Mouse (Mus musculus): ENCODE measurements at regions not wholly inside any gene's neighbourhood (a gene's known extent, or its start where the extent isn't known, plus 50 kb on each side); places are given as distances from the start of the nearest gene placed in this dataset.

DNA sequence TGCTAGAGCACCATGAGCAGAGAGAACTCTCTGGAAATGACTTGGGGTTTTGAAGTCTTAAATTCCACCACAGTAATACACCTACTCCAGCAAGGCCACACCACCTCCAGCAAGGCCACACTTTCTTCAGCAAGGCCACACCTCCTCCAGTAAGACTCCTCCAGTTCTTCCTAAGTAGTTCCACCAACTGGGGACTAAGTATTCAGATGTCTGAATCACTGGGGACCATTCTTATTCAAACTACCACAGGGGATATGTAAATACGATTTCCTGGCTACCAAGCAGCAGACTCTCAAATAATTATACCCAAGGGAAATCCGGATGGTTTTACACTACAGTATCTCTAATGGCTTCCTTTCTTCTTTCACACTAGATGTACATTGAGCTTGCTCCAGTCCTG, 598.7 kb upstream of the Igfbp3 start:
- DNase-seq (ENCODE audit: low read depth, low spot score), result peak; percentile 64

GRCm38 (mm10) chr11:7809741-7810140, 596.0 kb upstream of the Igfbp3 start:
- DNase-seq (ENCODE audit: low read depth, low spot score), result no peak

DNA sequence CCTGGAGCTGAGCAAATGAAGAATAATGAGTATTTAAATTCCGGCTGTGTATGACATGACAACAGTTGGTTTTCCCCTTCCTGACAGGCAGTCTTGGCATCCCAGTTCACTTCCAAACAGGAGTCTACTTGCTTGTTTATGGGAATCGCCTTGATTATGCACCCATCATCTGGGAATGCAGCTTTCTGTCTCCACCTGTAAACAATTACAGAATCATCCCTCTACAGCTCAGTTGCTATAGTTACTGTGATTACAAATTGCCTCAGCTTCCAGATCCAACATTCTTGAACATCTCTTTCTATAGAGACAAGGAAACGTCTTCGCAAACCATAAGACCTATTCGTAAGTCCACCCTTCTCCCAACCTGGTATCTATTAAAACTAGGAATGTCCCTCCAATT, 582.6 kb upstream of the Igfbp3 start:
- no peak for DNase-seq (ENCODE audit: low read depth, low spot score)

DNA sequence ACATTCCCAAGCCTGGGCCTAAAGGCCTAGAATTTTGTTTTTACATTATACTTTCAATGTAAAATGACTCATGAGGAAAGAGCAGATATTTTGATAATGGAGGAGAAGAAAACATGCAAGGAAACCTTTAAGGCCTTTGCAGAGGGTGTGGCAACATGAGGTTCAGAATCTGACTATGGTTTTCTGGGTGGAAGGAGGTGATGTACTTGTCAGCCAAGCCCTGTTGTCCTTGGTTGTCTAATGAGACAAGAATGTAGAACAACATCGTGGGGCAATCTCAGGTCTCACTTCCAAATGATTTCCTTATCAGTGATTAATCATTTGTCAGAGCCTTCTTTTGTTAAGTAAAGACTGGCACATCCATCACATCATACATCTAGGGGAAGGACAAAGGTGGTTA, 580.5 kb upstream of the Igfbp3 start:
- DNase-seq (ENCODE audit: low read depth, low spot score), result peak; percentile 28

DNA sequence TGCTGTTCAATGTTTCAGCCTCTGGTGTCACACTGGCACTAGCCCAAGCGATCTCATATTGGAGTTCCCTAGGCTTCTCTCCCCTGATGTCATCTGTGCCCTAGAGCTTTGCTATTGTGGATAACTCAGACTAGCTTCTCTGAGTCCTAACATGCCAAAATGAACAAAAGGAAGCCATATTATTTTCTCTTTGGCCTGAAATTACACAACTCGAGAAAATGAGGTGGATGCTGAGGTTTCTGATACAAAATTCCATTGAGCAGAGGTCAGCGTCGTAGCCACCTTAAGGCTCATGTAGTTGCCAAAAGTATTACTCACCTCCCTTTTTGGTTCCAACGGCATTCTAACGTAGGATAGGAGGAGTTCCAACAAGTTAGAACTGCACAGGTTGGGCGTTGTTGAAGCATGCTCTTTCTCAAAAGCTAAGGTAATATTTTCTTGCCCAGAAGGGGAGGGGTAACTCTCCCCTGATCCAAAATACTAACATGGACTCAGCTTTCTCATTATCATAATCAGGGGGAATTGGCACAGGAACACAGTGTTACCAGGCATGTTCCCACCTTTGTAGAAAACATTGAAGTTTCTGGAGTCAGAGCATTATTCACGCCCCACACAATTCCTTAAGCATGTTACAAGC, 566.9 kb upstream of the Igfbp3 start:
- DNase-seq (ENCODE audit: low read depth, low spot score), result no peak

DNA sequence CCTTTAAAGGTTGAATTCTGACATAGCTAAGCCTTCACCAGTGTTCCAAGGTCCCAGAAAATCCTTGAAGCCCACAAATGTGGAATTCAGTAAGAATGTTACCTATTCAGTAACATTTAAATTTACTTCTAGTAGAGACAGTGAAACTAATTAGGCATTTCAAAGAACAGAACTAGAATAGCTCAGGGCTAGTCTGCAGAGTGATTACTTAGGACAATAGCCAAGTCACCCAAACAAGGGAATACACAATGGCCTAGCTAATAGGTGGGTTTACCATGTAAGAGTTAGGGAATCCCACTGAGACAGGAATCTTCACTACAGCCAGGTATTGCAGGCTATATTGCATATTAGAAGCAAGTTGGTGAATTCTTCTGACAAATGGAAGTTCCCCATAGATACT, 561.6 kb upstream of the Igfbp3 start:
- DNase-seq (ENCODE audit: low read depth, low spot score), result peak; percentile 84

GRCm38 (mm10) chr11:7765303-7765702, 551.6 kb upstream of the Igfbp3 start:
- no peak for DNase-seq (ENCODE audit: low read depth, low spot score)

DNA sequence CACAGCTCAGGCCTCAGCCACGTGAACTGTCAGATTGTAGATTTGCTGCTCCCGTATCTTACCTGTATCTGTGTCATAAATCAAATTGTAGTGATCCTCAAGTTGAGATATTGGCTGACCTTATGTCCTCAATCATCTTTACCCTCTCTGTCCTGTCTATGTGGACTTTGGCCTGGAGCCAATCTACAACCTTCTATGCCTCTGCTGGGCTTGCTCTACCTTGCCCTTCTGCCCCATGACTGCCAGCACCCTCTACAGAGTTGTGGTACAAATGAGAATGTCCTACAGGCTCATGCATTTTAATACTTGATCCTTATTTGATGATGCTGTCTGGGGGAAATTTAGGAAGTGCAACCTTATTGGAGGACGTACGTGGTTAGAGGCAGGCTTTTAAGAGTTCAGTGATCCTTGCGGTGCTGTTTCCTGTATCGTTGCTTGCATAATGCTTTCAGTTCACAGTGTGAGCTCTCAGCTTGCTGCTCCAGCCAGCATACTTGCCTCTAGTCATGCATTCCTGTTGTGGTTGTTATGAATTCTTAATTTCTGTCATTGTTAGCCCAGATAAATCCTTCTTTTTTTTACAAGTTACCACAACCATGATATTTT, 545.2 kb upstream of the Igfbp3 start:
- no peak for DNase-seq (ENCODE audit: low read depth, low spot score)
